Mouse (Mus musculus) stomach, postnatal 0 days (tissue): ENCODE results near the gene Hps3. TPM values are rescaled to one million over a fixed set of nuclear protein-coding genes. Genes with fewer than 3 reads are reported as not detected.

Source experiments
- ATAC-seq: fragments of 200-750 bp; cut with Nextera tagmentation; 2 replicates; pipeline ENCODE4 v1.8.0; 2017; ENCODE audit not compliant: low FRiP score, low TSS enrichment
- DNase-seq: peaks from one replicate; pipeline ENCODE4 v3.0.0-alpha.2; 2016; ENCODE audit warnings: low spot score
- H3K27ac ChIP-seq: fragments of 300-500 bp; sonication (generic); replicated peaks from 2 replicates; pipeline ENCODE4 v1.5.1; 2014; ENCODE audit warnings: mild to moderate bottlenecking, control low read depth
- H3K27me3 ChIP-seq: fragments of 300-500 bp; sonication (generic); 2 replicates; pipeline ENCODE4 v1.6.1; 2014; ENCODE audit warnings: low read length; ENCODE audit not compliant: control insufficient read depth, insufficient read depth
- H3K36me3 ChIP-seq: fragments of 300-500 bp; sonication (generic); 2 replicates; pipeline ENCODE4 v1.6.1; 2014; ENCODE audit warnings: low read length, mixed read lengths; ENCODE audit not compliant: control insufficient read depth, insufficient read depth
- H3K4me1 ChIP-seq: fragments of 300-500 bp; sonication (generic); replicated peaks from 2 replicates; pipeline ENCODE4 v1.6.1; 2014; ENCODE audit warnings: antibody characterized with exemption; ENCODE audit not compliant: control insufficient read depth, insufficient read depth
- H3K4me2 ChIP-seq: fragments of 300-500 bp; sonication (generic); replicated peaks from 2 replicates; pipeline ENCODE4 v1.6.1; 2014; ENCODE audit warnings: low read depth, mild to moderate bottlenecking, control low read depth, moderate library complexity
- H3K4me3 ChIP-seq: fragments of 300-500 bp; sonication (generic); 2 replicates; pipeline ENCODE4 v1.5.1; 2014; ENCODE audit warnings: low read depth, low read length, control low read depth
- H3K9ac ChIP-seq: fragments of 300-500 bp; sonication (generic); 2 replicates; pipeline ENCODE4 v1.6.1; 2014; ENCODE audit warnings: mild to moderate bottlenecking, low read length, control low read depth, mixed read lengths
- H3K9me3 ChIP-seq: fragments of 300-500 bp; sonication (generic); 2 replicates; pipeline ENCODE4 v1.6.1; 2016; ENCODE audit warnings: low read length; ENCODE audit not compliant: control insufficient read depth
- CTCF ChIP-seq: IDR thresholded peaks from 2 replicates; pipeline ENCODE4 v1.5.1; 2016; ENCODE audit warnings: antibody characterized with exemption, low read depth, mild to moderate bottlenecking, moderate library complexity
- EP300 ChIP-seq: optimal IDR thresholded peaks from 2 replicates; pipeline ENCODE3; 2016; ENCODE audit warnings: antibody characterized with exemption
- WGBS: fragments of 180-500 bp; shearing (Covaris S2); extraction: QIAGEN DNeasy Blood & Tissue Kit; methylation state at CpG from one replicate; pipeline ENCODE4 v1.1.7; 2014; 5-methylcytosine and 5-hydroxymethylcytosine counted together
- polyA plus RNA-seq: library from polyadenylated mRNA; unstranded; fragments of >200 nt; fragmentation: Nextera tagmentation; extraction: Ambion mirVana; gene quantifications from 2 replicates; pipeline ENCODE4 v1.2.1, GENCODE M21; 2015

The Hps3 gene
- polyA plus RNA-seq, 1 experiment from 2014 or later = 5.1 TPM

DNA sequence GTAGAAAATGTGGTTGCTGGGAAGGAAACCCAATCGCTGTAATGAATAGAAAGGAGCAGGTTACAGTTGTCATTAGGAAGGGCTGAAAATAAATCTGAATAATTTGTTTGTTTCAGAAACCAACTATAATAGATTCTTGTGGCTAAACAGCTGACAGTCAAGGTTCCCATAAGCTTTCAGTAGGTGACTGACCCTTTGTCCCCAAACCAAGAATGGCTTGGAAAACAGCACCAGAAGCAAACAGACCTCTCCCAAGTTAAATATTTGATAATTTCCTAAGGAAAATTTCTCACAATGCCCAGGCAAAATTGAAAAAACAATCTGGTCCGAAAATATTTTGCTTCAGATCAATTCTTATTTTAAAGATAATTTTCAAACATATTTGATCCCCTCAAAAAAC, 73.8 kb downstream of the Hps3 start:
- Histone ChIP-seq H3K9ac (no peak overlapping the region), H3K4me3 (no peak overlapping the region), H3K4me1 (no peaks in the 10 kb centered on the region), H3K27ac (no peak overlapping the region), H3K4me2 (no peak overlapping the region), H3K36me3 (no peaks in the 10 kb centered on the region), H3K27me3 (no peaks in the 10 kb centered on the region), H3K9me3 (no peaks in the 10 kb centered on the region)
- DNase-seq (no peak), ATAC-seq (no peak)
- TF ChIP-seq EP300 = no peak
- TF ChIP-seq CTCF = no peak
- WGBS = 58% methylated on average over 2 of the region's 2 CpGs

- Histone ChIP-seq H3K27me3 (no peaks in the 10 kb centered on the region), H3K9ac (no peak overlapping the region), H3K4me3 (no peak overlapping the region), H3K36me3 (no peaks in the 10 kb centered on the region), H3K9me3 (no peaks in the 10 kb centered on the region), H3K4me2 (no peak overlapping the region), H3K27ac (no peak overlapping the region), H3K4me1 (no peaks in the 10 kb centered on the region)
- DNase-seq = no peak
- no peak for TF ChIP-seq EP300
- TF ChIP-seq CTCF = no peak
- no peak for ATAC-seq
- 49% methylated on average over 3 of the region's 3 CpGs for WGBS
These were observed 74.5 kb downstream of the Hps3 start for GRCm38 (mm10) chr3:19960570-19961114.

DNA sequence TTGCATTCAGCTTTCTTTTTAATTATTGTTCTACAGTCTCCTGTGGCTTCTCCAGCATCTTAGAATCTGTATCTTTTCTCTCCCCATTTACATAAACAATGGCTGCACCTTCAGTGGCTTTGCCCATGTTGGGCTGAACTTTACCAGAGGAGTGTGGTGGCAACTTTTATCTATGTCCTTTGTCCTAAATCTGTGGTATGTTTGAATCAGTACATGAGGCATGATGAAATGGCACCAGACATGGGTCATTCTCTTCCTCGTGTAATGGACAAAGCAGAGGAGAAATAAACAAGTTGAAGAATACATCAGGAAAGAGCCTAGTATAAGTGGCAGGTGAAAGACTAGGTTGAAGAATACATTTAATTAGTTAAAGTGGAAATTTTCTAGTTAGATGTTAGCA, 76.1 kb downstream of the Hps3 start:
- TF ChIP-seq CTCF = no peak
- no peak for TF ChIP-seq EP300
- 74% methylated on average over 1 of the region's 1 CpGs for WGBS
- Histone ChIP-seq H3K4me3 (no peak overlapping the region), H3K27ac (no peak overlapping the region), H3K36me3 (no peaks in the 10 kb centered on the region), H3K9ac (no peak overlapping the region), H3K4me1 (no peaks in the 10 kb centered on the region), H3K27me3 (no peaks in the 10 kb centered on the region), H3K4me2 (no peak overlapping the region), H3K9me3 (no peaks in the 10 kb centered on the region)
- DNase-seq (no peak), ATAC-seq (no peak)

DNA sequence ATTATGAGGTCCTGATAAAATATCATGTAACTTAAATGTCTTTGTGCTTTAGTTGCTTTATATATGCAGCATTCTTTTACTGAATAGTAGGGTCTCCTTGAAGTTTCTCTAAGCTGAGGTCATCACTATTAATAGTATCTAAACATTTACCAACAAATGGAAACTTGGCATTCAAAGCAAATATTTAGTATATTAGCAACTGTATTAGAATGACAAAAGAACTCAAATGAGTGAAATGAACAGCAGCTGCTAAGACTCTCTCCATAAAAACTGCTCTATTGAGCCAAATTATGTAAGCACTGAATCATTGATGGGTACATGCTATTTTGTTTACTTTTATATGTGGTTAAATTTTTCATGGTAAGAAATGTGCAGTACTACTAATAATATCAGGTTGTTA, 77.1 kb downstream of the Hps3 start:
- no peak overlapping the region for H3K4me3 ChIP-seq
- H3K4me1 ChIP-seq = no peaks in the 10 kb centered on the region
- no peaks in the 10 kb centered on the region for H3K36me3 ChIP-seq
- no peaks in the 10 kb centered on the region for H3K27me3 ChIP-seq
- ATAC-seq (no peak), DNase-seq (no peak)
- no peak overlapping the region for H3K9ac ChIP-seq
- H3K4me2 ChIP-seq = no peak overlapping the region
- H3K9me3 ChIP-seq = no peaks in the 10 kb centered on the region
- H3K27ac ChIP-seq = no peak overlapping the region
- TF ChIP-seq EP300 = no peak
- no peak for TF ChIP-seq CTCF

DNA sequence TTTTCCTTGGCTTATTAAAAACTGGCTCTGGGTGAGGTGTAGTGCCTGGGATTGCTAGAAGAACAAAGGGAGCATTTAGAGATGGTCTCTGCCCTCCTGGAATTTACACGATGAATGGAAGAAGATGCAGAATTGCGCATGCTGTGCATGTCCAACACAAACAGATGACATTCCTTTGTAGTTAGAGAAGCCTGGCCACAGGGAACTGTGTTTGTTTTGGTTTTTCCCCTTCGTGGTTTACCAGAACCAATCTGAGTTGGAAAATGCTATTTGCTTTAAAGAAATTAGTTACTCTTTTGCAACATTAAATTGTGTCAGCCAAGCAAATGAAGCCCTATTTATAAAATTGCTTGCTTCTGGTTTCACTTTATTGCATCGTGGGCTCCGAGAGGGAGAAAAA, 78.2 kb downstream of the Hps3 start, which contains the start of gene Cp:
Gene Cp (plus strand): TSS at position 170 of the 400 bp plus-strand sequence.
- Histone ChIP-seq H3K4me3 (peak within 1 kb of the TSS; percentile 8; the same call in 1 of the 2 replicates), H3K27me3 (no peaks in the 10 kb centered on the region), H3K9me3 (no peaks in the 10 kb centered on the region), H3K9ac (no peak within 1 kb of the TSS), H3K36me3 (no peaks in the 10 kb centered on the region), H3K27ac (no peak within 1 kb of the TSS), H3K4me1 (no peaks in the 10 kb centered on the region), H3K4me2 (no peak within 1 kb of the TSS; the same call in 1 of the 2 replicates)
- TF ChIP-seq CTCF = no peak
- no peak for TF ChIP-seq EP300
- 34% methylated on average over 5 of the region's 5 CpGs for WGBS
- ATAC-seq (no peak), DNase-seq (no peak)

GRCm38 (mm10) chr3:19953865-19954264, 81.2 kb downstream of the Hps3 start:
- TF ChIP-seq CTCF (no peak), EP300 (no peak)
- Histone ChIP-seq H3K9me3 (no peaks in the 10 kb centered on the region), H3K27me3 (no peaks in the 10 kb centered on the region), H3K4me1 (no peaks in the 10 kb centered on the region), H3K4me2 (no peak overlapping the region), H3K4me3 (no peak overlapping the region), H3K27ac (no peak overlapping the region), H3K9ac (no peak overlapping the region), H3K36me3 (no peaks in the 10 kb centered on the region)
- ATAC-seq (peak; percentile 96), DNase-seq (peak; percentile 62)
- WGBS = 25% methylated on average over 3 of the region's 3 CpGs
